Mouse (Mus musculus) kidney, adult 8-10 months (tissue): ENCODE measurements around the gene Nfatc2.

Experiments used
- DNase-seq, 2 experiments: peaks; one replicate each; pipeline ENCODE4 v3.0.0; 2022

Nfatc2 gene

DNA sequence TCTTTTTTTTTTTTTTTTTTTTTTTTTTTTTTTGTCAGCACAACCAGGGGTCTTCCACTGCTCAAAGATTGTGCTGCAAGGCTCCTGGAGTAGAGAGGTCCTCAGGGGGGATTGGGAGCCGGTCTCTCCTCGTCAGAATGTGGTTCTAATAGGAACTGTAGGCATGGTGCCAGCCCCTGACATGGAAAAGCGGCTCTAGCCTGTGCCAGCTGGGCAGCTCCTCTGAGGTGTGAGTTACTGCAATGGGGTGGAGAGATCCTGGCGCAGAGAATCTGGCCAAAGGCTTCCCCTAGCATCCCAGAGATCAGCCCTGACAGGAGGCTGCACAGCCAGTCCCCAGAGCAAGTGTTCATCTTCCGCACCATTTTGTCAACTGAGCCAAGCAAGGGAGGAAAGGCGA lies 120.8 kb downstream of the Nfatc2 start:
- DNase-seq = no peak

DNA sequence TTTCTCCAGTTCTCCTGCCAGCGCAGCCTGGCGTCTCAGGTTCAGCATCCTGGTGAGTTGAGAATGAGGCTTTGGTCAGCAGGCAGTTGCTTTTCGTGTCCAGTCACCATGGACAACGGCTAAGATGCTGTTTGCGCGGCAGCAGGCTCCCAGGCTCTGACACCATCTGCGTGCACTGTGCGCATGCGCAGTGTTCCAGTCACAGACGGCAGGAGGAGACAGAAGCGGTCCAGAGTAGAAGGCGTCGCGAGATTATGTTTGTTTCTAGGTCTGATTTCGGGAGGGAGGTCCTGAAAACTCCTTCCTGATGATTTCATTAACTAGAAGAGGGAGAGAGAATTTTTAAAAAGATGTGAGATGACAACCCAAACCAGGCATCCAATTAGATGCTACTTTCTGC lies 121.5 kb downstream of the Nfatc2 start:
- no peak for DNase-seq

DNA sequence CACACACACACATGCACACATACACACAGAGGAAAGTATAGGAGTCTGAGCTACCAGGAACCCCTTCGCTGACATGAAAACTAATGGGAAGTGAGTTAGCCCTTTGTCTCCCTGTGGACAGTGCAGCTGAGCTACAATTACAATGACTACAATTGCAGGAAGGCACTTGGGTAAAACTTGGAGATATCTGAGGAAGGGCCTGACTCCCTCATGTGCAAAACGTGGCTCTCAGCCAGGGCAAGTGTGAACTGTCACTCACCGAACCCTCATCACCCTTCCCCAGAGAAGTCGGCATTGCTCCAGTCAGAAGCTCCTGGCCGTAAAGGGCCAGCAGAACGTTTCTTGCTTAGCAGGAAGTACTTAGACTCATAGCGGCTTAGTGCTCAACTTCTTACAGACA lies 123.0 kb downstream of the Nfatc2 start:
- peak in 1 of 2 experiments; percentile 17 for DNase-seq

DNA sequence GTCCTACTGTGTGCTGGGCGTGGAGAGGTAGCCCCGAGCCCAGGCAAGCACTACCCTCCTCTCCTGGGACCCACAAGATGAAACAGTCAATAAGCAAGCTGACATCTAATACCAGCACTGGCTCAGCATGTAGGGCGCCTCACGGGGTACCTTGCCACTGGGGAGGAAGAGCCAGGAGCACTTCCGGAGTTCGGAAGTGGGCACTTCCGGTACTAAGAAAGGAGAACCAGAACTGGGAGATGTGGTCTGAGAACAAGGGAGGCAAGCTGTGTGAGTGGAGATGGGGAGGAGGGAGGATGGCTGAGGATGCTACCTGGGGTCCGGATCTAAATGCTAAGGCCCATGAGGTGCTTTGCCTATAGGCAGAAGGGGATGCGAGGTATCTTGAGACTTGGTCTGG lies 128.0 kb downstream of the Nfatc2 start:
- DNase-seq = no peak

DNA sequence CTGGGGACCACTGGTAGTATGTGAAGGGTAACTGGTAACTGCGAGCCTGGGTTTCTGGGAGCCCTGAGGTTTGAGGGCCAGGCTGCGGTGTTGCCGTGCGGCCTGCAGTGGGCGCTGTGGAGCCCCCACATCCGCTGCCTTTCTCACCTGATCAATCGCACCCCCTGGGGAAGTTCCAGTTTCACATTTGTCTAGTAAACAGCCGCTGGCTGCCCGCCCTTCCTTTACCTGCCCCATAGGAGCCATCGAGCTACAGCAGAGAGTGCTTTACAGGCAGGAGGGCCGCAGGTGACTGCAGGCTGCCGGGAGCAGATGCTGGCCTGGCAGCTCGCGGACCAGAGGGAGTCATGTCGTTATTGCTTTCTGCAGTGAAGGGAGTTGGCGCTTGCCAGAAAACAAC lies 128.6 kb downstream of the Nfatc2 start:
- peak; percentile 42 to 66 for DNase-seq

DNA sequence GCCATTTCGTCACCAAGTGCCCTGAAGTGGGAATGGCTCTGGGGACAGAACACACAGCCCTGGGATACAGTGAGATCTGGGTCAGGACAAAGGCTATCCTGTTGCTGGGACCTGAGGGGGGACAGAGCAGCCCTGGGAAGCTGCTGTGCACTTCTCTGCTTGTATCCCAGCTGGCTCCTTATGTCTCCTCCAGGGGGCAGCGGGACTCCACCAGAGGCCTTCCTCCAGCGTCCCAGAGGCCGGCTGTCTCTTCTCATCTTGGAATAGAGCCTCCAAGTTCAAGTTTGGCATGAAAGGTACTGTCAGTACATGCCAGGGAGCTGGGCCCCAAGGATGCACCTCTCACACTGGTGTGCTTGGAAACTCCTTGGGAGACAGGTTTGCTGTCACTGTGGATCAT lies 132.4 kb downstream of the Nfatc2 start:
- peak; percentile 53 to 74 for DNase-seq

DNA sequence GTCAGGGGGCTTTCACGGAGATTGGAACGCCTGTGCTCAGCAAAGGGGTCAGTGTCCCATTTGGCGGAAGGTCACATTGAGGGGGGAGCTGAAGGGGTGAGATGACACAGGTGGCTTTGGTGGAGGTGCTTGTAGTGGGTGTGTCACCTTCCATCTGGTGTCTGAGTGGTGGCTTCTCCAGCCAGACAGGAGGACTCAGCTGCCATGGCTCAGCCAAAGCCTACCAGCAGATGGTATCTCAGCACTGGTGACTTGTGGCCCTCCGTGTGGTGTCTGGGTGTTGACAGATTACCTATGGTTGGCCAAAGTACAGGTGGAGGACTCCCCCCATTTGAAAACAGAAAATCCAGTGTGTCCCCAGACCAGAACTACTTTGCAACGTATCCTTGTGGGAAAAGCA lies 134.3 kb downstream of the Nfatc2 start:
- DNase-seq = no peak

DNA sequence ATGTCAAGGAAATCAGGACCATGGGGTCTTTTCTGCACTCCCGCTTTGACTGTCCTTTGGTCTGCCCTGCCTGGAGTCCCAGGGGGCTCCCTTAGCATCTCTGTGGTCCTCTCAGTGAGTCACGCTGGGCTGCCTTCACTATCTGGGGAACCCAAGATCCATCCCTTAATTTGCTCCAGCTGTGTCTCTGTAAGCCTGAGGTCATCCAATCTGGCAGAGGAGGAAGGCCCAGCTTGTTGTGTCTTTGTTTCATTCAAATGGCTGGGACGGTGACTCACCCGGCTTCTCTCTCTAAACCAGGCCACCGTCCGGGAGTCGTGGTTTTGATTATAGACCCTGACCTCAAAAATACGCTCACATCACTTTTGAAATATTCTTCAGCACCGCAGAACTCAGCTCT lies 135.4 kb downstream of the Nfatc2 start:
- DNase-seq = no peak

DNA sequence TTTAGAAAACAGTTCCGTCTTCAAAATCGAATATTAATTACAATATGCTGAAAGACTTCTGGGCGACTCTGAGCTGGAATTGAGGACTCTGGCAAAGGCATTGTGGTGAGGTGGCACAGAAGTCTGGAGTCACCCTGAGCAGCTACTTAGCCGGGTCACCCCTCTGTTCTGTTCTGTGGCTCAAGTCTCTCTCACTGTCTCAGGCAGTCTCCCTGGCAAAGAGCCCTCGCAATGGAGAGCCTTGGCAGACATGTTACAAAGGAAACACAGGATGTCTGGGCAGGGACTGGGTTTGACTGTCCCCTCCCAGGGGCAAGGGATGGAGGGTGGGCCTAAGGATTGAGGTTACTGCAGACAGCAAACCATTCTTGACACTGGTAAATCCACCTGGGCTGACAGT lies 135.8 kb downstream of the Nfatc2 start:
- DNase-seq = no peak

DNA sequence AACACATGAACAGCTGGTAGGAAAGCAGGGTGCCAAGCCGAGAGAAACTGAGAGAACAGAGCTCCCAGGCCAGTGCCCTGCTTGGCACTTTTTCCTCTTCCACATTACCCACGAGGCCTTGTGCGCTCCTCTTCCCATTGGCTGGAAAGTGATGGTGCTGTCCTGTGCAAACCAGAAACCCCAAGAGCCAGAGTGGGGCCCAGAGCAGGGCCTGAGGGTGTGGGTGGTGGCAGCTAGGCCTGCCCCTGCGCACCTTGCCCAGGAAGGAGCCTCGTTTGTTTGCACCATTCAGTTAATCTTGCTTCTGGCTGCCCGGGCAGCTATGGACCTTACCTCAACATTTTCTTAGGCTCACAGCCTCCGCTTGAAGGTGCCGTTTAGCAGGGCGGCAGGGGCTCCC lies 139.6 kb downstream of the Nfatc2 start:
- no peak for DNase-seq

DNA sequence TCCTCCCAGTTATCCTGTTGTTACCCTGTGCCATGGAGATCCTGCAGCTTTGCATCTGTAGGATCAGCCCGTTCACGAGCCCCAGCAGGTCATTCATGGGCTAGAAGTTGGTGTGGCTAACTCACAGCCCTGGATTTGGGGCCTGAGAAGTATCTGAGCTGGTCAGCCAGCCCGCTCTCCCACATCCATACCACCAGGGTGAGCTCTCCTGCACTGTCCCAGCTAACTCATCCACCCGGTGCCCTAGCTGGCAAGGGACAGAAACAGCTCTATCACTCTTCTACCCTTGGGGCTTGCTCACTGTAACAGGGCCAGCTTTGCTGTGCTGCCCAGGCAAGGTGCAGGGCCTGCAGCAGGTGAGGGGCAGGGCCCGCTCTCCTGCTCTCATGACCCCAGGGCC lies 141.8 kb downstream of the Nfatc2 start:
- DNase-seq = no peak

DNA sequence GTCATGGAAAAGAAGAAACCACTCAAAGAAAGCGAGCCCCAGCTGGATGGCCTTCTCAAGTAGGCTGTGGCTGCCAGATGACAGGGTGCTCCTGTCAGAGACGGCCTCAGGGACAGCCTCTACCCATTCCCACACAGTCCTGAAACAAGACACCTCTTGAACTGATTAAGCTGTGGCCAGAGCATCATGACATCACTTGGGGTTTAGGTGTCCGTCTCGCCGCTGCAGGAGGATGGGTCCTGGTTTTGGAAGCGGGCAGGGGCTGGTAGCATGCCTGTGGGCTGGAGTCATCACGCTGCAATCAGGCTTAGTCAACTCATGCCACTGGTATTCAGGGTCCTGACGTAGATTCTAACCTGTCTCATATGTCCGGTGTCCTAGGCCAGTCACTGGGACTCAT lies 142.9 kb downstream of the Nfatc2 start:
- DNase-seq = no peak

DNA sequence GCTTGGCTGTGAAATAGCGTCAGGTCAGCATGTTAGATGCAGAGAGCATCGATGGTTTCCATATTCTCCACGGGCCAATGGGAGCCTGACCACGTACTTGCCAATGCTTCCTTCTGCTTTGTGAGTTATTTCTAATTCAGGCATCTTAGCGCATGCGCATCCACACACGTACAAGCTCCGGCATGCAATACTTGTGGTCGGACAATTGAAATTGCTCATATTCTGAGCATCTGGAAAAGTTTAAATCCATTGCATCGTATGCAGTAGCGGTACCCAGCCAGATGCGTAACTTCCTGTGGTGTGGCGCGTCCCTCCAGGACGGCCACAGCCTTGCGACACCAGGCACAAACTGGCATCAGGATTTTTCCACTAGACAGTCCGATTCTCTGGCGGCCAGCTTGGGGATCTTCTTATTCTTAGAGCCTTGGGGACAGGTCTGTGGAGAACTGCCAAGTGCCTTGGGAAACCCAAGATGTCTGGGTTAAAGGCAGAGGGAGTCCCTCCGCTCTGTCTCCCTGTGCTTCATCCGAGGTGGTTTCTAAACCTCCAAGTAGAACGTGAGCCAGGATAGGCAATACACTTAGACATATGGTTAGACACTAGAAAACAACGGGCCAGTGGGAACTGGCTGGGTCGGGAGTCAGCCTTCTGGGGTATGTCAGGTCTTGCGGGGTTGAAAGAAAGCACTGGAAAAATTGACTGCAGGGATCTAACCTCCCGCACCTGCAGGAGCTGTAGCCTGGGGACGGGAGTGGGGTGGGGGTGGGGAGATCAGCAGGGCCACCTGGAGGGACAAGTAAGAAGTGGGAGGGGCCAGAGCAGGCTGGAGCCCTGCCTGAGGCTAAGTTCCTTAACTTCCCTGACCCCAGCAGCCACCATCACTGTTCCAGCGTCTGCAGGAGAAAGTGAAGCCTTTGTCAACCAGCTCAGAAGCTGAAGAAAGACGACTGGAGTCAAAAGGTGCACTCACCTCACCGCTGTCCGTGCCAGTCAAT lies 149.4 kb downstream of the Nfatc2 start:
- no peak for DNase-seq

DNA sequence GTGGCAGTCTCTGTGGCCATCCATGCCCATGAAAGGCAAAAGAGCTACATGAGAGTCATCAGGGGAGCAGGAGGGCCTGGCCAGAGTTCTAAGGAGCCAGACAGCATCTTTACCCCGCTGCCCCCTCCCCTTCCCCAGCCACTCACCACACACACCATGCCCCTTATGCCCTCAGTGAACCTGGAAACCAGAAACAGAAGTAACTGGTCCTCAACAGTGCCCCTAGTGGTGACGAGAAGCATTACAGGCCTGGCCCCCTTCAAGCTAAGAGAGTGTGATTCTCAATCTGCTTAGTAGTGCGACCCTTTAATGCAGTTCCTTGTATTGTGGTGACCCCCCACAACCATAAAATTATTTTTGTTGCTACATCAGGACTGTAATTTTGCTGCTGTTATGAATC lies 150.5 kb downstream of the Nfatc2 start:
- DNase-seq = no peak

DNA sequence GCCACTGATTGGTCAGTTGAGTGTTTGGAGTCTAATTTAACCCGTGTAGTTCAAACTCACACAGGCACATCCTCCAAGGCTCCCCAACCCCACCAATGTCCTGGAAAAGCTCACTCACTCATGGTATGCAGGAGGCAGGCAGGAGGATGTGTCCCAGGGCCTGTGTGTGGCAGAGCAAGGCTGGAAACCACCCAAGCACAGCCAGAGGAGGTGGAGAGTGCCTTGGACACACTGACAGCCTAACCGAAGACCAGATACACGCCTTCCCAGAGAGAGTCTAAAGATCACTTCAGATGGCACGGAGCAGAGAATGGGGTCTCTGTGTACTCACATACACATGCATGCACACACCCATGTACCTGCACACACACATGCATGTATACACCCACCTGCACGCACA lies 153.4 kb downstream of the Nfatc2 start:
- DNase-seq = no peak

DNA sequence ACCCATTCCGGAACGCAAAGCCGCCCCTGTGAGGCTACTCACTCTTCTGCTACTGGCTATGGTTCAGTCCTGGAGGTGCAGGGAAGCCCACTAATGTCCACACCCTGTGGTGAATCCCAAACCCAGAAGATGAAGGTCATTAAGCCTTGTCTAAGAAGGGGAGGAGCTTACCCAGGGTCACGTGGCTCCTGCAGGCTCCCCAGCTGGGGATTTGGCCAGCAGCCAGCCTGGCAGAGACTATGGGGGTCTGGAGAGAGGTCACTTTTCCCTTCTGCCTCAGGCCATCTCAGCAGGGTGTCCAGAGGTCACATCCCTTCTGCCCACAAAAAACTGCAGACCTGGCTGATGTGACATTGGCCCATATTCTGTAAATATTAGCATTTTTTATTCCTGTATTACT lies 153.9 kb downstream of the Nfatc2 start:
- DNase-seq = no peak

DNA sequence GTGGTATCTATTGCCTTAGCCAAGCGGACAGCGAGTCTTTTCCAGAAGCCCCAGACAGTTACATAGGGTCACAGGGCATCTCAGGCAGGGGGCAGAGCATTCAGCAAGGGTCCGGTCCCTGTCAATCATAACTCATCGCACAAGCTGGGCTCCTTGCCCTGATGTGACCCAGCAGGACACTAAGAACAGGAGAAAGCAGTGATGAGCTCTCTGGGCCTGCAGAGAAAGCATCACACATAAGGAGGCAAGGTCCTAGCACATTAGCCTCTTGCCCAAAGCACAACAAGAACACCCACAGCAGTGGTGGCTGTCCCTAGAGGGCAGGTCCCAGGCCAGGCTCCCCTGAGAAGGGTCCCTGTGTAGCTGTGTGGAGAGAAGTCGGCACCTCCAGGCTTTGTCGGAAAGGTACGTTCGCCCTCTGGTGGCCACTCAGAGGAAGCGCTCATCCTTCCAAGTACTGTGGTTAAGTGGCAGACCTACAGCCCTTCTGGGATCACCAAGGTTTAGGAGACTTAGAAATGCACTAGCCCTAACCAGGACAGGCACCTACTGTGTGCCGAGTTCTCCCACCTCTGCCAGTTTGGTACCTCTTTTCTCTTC lies 156.1 kb downstream of the Nfatc2 start:
- DNase-seq = peak; percentile 18 to 21

DNA sequence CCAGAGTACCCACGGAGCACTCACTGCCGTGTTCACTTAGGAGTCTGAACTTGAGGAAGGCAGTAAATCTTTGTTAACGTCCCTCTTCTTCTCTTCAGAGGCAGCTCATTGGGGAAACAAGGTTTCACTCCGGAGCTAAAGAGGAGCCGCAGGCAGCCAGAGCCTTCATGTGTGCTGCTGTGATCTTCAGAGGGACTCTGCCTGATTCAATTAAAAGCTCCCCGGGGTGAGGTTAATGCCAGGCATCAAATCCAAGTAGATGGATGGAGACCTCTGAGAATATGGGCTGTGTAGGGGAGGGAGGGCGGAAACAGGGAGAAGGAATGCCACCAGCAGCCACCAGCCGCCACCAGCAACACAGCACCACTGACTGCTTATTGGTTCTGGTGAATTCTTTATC lies 157.3 kb downstream of the Nfatc2 start:
- no peak for DNase-seq

DNA sequence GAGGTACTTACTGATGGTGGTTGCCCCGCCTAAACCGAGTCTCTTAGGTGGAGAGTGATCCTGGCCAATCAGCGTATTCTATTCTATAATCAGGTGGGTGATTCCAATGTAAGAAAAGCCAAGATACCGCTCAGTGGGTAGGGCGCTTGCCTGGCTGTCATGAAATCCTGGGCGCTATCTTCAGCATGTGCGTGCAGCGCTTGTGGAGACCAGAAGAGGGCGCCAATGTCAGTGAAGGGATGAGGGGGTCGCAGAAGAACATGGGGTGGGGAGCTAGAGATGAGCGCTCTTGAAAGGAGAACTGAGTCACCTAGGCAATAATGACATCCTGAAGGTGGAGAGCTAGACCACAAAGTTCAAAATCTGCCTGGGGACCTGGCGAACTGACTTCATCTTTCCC lies 160.0 kb downstream of the Nfatc2 start:
- DNase-seq = no peak

DNA sequence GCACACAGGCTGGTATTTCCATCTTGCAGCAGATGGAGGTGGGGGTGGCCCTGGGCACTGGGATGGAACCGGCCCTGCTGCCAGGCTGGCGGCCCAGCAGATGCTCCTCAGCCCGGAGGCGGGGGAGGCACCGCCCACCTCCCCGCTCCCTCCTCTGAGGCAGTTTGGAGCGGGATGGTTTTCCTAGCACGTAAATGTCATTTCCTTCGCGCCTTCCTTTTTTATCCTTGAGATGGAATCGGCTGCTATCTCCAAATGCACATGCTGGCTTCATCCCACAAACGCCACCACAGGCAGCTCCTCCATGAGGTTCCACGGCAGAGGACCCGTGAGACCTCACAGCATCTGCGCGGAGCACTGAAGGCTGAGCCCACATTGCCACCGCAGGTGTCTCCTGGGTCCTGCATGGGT lies 160.5 kb downstream of the Nfatc2 start:
- no peak for DNase-seq

DNA sequence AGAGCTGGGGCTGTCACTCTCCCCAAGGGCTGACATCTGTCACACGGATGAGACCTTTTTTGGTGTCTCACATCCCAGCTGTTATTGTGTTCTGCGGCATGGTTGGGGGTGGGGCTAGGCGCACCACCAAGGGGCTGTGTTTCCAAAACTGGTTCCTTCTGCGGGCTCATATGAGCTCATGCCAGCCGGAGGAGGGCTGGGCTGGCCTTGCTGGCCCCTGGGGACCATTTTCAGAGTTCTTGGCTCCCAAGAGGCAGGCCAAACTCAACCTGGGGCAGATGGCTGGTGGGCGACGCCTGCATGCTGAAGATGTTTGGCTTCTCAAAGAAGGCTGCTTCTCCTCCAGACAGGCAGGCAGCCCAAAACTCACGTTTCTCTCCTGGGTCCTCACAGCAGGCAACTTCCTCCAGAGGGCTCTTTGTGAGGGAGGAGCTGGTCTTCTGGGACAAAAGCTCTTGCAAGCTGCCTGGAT lies 162.4 kb downstream of the Nfatc2 start:
- DNase-seq = no peak

DNA sequence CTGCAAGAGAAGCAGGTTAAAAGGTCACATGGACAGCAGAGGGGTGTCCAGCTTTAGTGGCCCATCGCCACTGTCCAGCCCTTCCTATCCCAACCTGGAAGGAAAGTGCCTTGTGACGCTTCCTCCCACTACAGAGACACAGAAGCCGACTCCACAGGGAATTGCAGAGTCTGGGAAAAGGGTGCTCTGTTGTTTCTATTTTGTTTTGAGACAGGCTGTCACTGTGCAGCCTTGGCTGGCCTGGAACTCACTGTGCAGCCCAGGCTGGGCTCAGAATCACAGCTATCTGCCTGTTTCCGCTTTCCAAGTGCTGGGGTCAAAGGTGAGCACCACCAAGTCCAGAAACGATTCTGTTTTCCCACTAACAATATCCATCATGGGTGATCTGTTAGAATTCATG lies 167.3 kb downstream of the Nfatc2 start:
- no peak for DNase-seq

DNA sequence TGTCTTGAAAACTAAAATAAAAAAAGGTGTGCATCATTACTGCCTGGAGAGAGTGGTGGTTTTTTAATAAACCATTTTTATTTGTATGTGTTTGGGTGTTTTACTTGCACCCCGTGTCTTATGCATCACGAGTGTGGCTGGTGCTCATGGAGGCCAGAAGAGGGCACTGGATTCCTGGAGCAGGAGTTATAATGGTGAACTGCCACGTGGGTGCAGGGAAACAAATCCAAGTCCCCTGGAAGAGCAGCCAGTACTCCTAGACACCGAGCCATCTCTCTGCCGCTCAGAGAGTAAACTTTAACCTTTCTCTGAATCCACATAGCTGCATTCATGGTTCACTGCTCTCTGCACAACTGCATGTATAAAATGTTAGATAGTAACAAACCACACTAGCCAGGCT lies 168.1 kb downstream of the Nfatc2 start:
- DNase-seq = peak; percentile 64 to 66

DNA sequence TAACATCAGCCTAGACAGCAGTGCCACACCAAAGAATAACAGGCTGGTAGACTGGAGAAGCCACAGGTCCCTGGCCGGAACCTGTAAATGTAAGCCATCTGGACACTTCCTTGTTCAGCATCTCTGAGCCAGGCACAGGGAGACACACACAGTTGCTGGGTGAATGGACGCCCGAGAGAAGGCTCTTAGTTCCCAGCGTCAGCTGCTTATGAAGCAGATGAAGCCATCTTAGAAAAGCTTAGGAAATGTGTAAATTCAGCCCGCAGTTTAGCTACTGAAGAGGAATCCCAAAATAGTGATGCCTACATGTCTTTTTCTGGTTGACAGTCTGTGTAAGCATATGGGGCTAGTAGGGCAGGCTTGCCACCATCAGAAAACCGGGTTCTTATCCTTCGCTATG lies 169.1 kb downstream of the Nfatc2 start:
- no peak for DNase-seq
